Comparison of ENCODE assay signal across 8 mouse cellular contexts in the genomic region with DNA sequence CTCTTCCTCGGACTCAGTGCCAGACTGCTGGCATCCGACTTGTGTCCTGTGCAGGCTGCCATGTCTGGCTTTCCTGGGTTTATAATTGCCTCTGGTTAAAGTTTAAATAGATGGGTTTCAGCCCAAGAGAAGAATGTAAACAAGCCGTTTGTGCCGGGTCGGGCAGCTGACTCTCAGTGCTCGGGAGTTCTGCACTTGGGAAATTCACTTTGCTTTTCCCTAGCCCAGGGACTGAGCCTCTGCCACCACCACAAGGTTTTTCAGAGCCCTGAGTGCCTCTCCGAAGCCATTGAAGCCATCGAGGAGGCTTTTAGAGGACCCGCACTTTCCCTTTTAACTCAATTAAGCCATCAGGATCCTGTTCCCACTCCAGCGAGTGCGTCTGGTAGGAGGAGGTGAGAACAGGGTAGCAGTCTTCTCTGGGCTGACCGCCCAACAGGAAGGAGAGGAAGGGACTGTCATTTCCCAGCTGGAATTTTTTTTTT.
DNase-seq lines count a peak whose midpoint lies in the region; ATAC-seq and TF ChIP-seq lines count a peak whose summit lies in the region.

No protein-coding gene starts in this region.

- TF ChIP-seq CTCF in lung, postnatal 0 days (IDR thresholded peaks at IDR 0.05): no peak

- peak; percentile 67; the same call in 1 of the 2 replicates for ATAC-seq in kidney, embryonic 15.5 days (replicated peaks; ENCODE audit: low FRiP score)
- ATAC-seq in lung, postnatal 0 days: peak; percentile 78
- no peak for ATAC-seq in activated CD4-positive, CD25-positive, alpha-beta regulatory T cell, adult 4 months

- H3K27ac ChIP-seq in kidney, embryonic 15.5 days: peak overlapping the region; percentile 93
- no peak overlapping the region for H3K27ac ChIP-seq in lung, postnatal 0 days (ENCODE audit: low read length)

- H3K9ac ChIP-seq in kidney, embryonic 15.5 days: 0 out of 2 replicates have a peak overlapping the region, but pooled peaks have one; percentile 14
- H3K9ac ChIP-seq in lung, postnatal 0 days (replicated peaks; ENCODE audit: low read depth): no peak overlapping the region

- H3K36me3 ChIP-seq in kidney, embryonic 15.5 days: no peaks in the 10 kb centered on the region
- H3K36me3 ChIP-seq in lung, postnatal 0 days (ENCODE audit: insufficient read depth, low read length): no peaks in the 10 kb centered on the region

- peak overlapping the region; percentile 39 for H3K4me3 ChIP-seq in kidney, embryonic 15.5 days (replicated peaks)
- H3K4me3 ChIP-seq in lung, postnatal 0 days (ENCODE audit: low read depth, low read length): peak overlapping the region; percentile 10; the same call in 1 of the 2 replicates

- H3K27me3 ChIP-seq in kidney, embryonic 15.5 days: no peaks in the 10 kb centered on the region
- no peaks in the 10 kb centered on the region for H3K27me3 ChIP-seq in lung, postnatal 0 days (replicated peaks; ENCODE audit: insufficient read depth, low read length)

- H3K9me3 ChIP-seq in kidney, embryonic 15.5 days (replicated peaks): no peaks in the 10 kb centered on the region
- no peaks in the 10 kb centered on the region for H3K9me3 ChIP-seq in lung, postnatal 0 days (ENCODE audit: low read length)

- peaks cover 11% of the 10 kb centered on the region for H3K4me1 ChIP-seq in kidney, embryonic 15.5 days
- no peaks in the 10 kb centered on the region; the same call in 1 of the 2 replicates for H3K4me1 ChIP-seq in lung, postnatal 0 days (ENCODE audit: insufficient read depth, low read depth, low read length)

- peak overlapping the region; percentile 66 for H3K4me2 ChIP-seq in kidney, embryonic 15.5 days
- peak overlapping the region; percentile 48 for H3K4me2 ChIP-seq in lung, postnatal 0 days (replicated peaks; ENCODE audit: low read depth, low read length)

- peak; percentile 49 for DNase-seq in right cerebral cortex, adult 18-20 months
- DNase-seq in right cerebral cortex, postnatal 36 days (ENCODE audit: low spot score in 2 of 2): no peak
- DNase-seq in heart, adult 8-10 months (ENCODE audit: low spot score): peak; percentile 77
- peak; percentile 67 for DNase-seq in lung, postnatal 0 days (ENCODE audit: low spot score)
- no peak for DNase-seq in cerebellum, adult 9-11 months
- no peak for DNase-seq in right cerebral cortex, postnatal 14 days

- 3% methylated on average over 12 of the region's 12 CpGs for WGBS in kidney, embryonic 15.5 days
- 3% methylated on average over 12 of the region's 12 CpGs for WGBS in lung, postnatal 0 days

- TF ChIP-seq EP300 in lung, postnatal 0 days (IDR thresholded peaks at IDR 0.05): no peak

Comparison
In these comparisons a context has a peak if more than half of its experiments do, and no peak if none do; other contexts are left out.
1. DNase-seq: peak in right cerebral cortex, adult 18-20 months (single experiment), heart, adult 8-10 months (single experiment) and lung, postnatal 0 days (single experiment); none in right cerebral cortex, postnatal 36 days (0 of 2), cerebellum, adult 9-11 months (single experiment) and right cerebral cortex, postnatal 14 days (single experiment).